Mouse (Mus musculus) spleen, adult 2 months (tissue): ENCODE data around the gene Tuba8. TPM values are rescaled to one million over a fixed set of nuclear protein-coding genes. Genes with fewer than 3 reads are reported as not detected.

Experiments
- DNase-seq, 2 experiments: peaks; one replicate each; pipeline versions ENCODE4 v3.0.0 to v3.0.0-alpha.2; 2012 to 2021; ENCODE audit warnings: low spot score in 2 of 2, low read depth in 1 of 2
- H3K27ac ChIP-seq: fragments of 200-500 bp; 2 replicates; pipeline ENCODE4 v1.5.1; 2012; ENCODE audit warnings: low read length, inconsistent platforms; ENCODE audit not compliant: insufficient read depth
- H3K27me3 ChIP-seq: fragments of 200-500 bp; 2 replicates; pipeline ENCODE4 v1.6.1; 2012; ENCODE audit warnings: mild to moderate bottlenecking, moderate library complexity, low read length, inconsistent platforms; ENCODE audit not compliant: control insufficient read depth, insufficient read depth
- H3K36me3 ChIP-seq: fragments of 200-500 bp; 2 replicates; pipeline ENCODE4 v1.6.1; 2012; ENCODE audit warnings: mild to moderate bottlenecking, low read length, inconsistent platforms; ENCODE audit not compliant: control insufficient read depth, insufficient read depth
- H3K4me1 ChIP-seq: fragments of 200-500 bp; 2 replicates; pipeline ENCODE4 v1.6.1; 2011; ENCODE audit warnings: inconsistent platforms; ENCODE audit not compliant: control insufficient read depth, insufficient read depth, insufficient read length
- H3K4me3 ChIP-seq: fragments of 200-500 bp; 2 replicates; pipeline ENCODE4 v1.5.1; 2011; ENCODE audit warnings: mild to moderate bottlenecking, inconsistent platforms; ENCODE audit not compliant: insufficient read depth, insufficient read length; ENCODE audit errors: extremely low read depth
- CTCF ChIP-seq: fragments of 200-500 bp; IDR thresholded peaks from 2 replicates; pipeline ENCODE4 v1.5.1; 2011; ENCODE audit warnings: mild to moderate bottlenecking, inconsistent platforms; ENCODE audit not compliant: insufficient read depth, insufficient read length, insufficient replicate concordance; ENCODE audit errors: extremely low read depth
- POLR2A ChIP-seq: fragments of 200-500 bp; IDR thresholded peaks from 2 replicates; pipeline ENCODE4 v1.6.1; 2011; ENCODE audit warnings: low read depth, low read length, inconsistent platforms
- WGBS: fragments of 180-500 bp; shearing (Covaris S2); methylation state at CpG from one replicate; pipeline ENCODE4 v1.1.7; 2018; 5-methylcytosine and 5-hydroxymethylcytosine counted together
- polyA plus RNA-seq: library from polyadenylated mRNA; depleted of rRNA; stranded (reverse); fragments of >200 nt; gene quantifications from 2 replicates; pipeline ENCODE4 v1.2.3, GENCODE M21; 2012

The Tuba8 gene
- polyA plus RNA-seq, 1 experiment = 1.2 TPM

DNA sequence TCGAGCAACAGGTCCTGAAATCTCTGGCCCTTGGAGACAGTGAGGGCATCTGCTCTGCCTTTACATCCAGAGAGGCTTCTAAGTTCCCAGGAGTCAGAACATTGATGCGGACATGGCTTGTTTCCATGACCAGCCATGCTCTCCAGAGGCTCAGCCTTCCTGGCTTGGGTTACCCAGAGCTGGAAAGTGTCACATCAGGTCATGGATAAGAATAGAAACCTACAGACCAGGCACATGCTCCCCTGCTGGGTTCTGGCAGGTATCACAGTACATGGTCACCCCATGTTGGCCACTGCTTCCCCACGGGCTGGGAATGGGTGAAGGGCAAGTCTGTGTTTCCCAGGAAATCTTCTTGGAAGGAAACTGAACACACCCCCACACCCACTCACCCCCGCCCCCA lies 8.9 kb downstream of the Tuba8 start:
- TF ChIP-seq POLR2A (no peak), CTCF (no peak)
- Histone ChIP-seq H3K27ac (no peak overlapping the region), H3K4me1 (peaks cover 8% of the 10 kb centered on the region; the same call in 1 of the 2 replicates), H3K4me3 (no peak overlapping the region), H3K36me3 (no peaks in the 10 kb centered on the region), H3K27me3 (no peaks in the 10 kb centered on the region)
- 92% methylated on average over 4 of the region's 4 CpGs for WGBS
- no peak for DNase-seq

DNA sequence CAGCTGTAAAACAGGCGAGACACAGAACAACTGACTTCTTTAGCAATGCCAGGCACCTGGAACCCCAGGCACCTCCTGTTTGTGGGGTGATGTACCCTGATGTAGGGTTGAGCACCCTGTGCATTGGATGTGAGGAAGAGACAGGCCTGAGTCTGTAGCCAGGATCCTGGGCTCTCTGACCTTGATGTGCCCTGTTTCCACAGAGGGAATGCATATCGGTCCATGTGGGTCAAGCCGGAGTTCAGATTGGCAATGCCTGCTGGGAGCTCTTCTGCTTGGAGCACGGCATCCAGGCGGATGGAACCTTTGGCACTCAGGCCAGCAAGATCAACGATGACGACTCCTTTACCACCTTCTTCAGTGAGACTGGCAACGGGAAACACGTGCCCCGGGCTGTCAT lies 9.7 kb downstream of the Tuba8 start:
- Histone ChIP-seq H3K27me3 (no peaks in the 10 kb centered on the region), H3K4me3 (no peak overlapping the region), H3K27ac (no peak overlapping the region), H3K36me3 (no peaks in the 10 kb centered on the region), H3K4me1 (peaks cover 6% of the 10 kb centered on the region; the same call in 1 of the 2 replicates)
- TF ChIP-seq CTCF (no peak), POLR2A (no peak)
- WGBS = 91% methylated on average over 10 of the region's 10 CpGs
- DNase-seq = no peak

DNA sequence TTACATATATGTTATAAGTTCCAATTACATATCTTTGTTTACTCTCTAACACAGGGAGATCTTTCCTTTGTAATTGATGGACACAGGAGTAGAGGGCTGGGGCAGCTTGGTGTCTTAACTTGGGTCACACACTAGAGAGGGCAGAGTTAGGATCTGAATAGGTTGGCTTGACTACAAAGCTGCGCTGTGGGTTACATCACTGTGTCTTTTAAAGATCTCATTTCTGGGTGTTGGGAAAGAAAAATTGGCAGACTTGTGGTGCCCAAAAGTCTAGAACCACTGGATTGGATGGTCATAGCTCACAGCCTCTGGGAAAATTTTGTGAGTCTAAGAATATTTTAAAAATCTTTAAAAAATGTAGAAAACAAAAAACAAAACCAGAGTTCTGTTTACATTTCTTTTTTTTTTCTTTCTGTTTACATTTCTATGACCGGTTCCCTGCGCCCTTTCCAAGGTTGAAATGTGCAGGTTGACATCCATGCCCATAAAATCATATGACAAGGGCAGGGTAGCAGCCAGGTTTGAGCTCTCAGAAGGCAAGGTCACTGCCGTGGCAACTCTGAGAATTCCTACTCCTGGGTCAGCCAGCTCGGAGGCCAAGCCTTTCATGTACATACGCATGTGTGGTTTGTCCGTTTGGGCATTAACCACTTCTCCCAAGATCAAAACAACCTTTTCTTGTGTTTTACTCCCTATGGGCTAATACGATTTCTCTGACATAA lies 11.5 kb downstream of the Tuba8 start:
- Histone ChIP-seq H3K4me3 (no peak overlapping the region), H3K27ac (no peak overlapping the region), H3K27me3 (no peaks in the 10 kb centered on the region), H3K36me3 (no peaks in the 10 kb centered on the region), H3K4me1 (peaks cover 18% of the 10 kb centered on the region; the same call in 1 of the 2 replicates)
- no peak for TF ChIP-seq POLR2A
- no peak for TF ChIP-seq CTCF
- DNase-seq = no peak
- WGBS = 90% methylated on average over 8 of the region's 8 CpGs

DNA sequence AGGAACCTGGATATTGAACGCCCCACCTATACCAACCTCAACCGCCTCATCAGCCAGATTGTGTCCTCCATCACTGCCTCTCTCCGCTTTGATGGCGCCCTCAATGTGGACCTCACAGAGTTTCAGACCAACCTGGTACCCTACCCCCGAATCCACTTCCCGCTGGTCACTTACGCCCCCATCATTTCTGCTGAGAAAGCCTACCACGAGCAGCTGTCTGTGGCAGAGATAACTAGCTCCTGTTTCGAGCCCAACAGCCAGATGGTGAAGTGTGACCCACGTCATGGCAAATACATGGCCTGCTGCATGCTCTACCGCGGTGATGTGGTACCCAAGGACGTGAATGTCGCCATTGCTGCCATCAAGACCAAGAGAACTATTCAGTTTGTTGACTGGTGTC lies 12.5 kb downstream of the Tuba8 start:
- no peak for DNase-seq
- Histone ChIP-seq H3K4me3 (no peak overlapping the region), H3K27me3 (no peaks in the 10 kb centered on the region), H3K36me3 (no peaks in the 10 kb centered on the region), H3K4me1 (peaks cover 22% of the 10 kb centered on the region; the same call in 1 of the 2 replicates), H3K27ac (no peak overlapping the region)
- whole genome bisulfite sequencing = 89% methylated on average over 14 of the region's 14 CpGs
- TF ChIP-seq POLR2A (no peak), CTCF (no peak)

DNA sequence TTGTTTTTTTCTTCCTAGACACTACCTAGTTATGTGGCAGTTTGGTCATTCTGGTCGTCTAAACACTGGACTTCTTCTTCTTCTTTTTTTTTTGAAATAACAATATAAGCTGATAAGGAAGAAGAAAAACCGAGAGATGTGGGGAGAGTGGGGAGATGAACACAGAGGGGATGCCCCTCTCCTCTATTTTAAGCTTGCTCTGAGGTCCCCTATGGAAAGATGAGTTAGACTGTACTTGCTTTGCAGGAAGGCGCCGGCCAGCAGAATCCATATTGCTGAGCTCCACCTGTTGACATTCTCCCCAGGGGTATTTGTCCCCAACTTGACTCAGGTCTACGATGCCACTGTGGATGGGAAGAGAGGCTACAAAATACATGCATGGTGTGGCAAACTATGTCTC lies 13.6 kb downstream of the Tuba8 start:
- Histone ChIP-seq H3K27ac (no peak overlapping the region), H3K4me3 (no peak overlapping the region), H3K4me1 (peaks cover 21% of the 10 kb centered on the region; the same call in 1 of the 2 replicates), H3K27me3 (no peaks in the 10 kb centered on the region), H3K36me3 (no peaks in the 10 kb centered on the region)
- TF ChIP-seq CTCF (no peak), POLR2A (no peak)
- WGBS = 61% methylated on average over 5 of the region's 5 CpGs
- no peak for DNase-seq

DNA sequence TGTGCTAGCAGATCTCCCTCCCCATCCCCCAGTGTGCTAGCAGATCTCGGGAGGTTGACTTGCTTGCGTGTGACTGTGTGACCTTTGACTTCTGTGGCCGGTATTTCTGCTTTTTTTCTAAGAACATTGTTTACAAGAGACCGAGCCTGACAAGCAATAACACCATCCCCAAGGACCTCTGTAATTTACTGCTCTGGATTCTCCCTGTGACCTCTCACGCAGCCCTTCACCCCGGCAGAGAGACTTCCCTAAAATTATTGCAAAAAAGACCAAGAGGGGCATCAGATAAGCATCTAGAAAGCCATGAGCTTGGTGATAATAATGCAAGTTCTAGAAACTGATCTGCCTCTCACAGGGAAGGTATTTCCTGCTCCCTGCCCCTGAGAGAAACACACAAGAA lies 14.5 kb downstream of the Tuba8 start:
- DNase-seq = no peak
- H3K4me1 ChIP-seq = peaks cover 21% of the 10 kb centered on the region; the same call in 1 of the 2 replicates
- no peak overlapping the region for H3K4me3 ChIP-seq
- 33% methylated on average over 6 of the region's 6 CpGs for WGBS
- H3K27ac ChIP-seq = no peak overlapping the region
- no peaks in the 10 kb centered on the region for H3K36me3 ChIP-seq
- no peak for TF ChIP-seq CTCF
- no peak for TF ChIP-seq POLR2A
- H3K27me3 ChIP-seq = no peaks in the 10 kb centered on the region

DNA sequence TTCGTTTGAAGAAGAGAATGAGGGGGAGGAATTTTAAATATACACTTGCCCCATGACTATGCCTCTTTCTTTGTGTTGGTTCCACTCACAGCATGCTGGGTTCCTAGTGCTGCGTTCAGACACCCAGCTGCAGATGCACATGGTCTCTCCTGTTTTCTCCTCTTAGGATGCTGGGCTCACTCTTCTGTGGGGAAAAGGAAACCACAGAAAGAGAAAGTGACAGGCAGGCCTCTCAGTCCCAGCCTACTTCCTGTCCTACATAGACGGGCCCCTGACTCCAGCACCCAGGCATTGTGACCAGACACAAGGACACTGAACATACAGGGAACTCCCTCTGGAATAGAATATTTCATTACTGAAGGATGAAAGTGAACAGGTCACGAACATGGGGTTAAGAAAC lies 15.5 kb downstream of the Tuba8 start:
- Histone ChIP-seq H3K27me3 (no peaks in the 10 kb centered on the region), H3K4me3 (no peak overlapping the region), H3K4me1 (peaks cover 21% of the 10 kb centered on the region; the same call in 1 of the 2 replicates), H3K27ac (0 out of 2 replicates have a peak overlapping the region, but pooled peaks have one; percentile 19), H3K36me3 (no peaks in the 10 kb centered on the region)
- 10% methylated on average over 4 of the region's 4 CpGs for WGBS
- TF ChIP-seq POLR2A (no peak), CTCF (no peak)
- DNase-seq = no peak
